Mouse (Mus musculus): ENCODE measurements at regions not wholly inside any gene's neighbourhood (a gene's known extent, or its start where the extent isn't known, plus 50 kb on each side); places are given as distances from the start of the nearest gene placed in this dataset.
A peak's percentile ranks its signal among the peaks of the same experiment; 100 is the strongest.

DNA sequence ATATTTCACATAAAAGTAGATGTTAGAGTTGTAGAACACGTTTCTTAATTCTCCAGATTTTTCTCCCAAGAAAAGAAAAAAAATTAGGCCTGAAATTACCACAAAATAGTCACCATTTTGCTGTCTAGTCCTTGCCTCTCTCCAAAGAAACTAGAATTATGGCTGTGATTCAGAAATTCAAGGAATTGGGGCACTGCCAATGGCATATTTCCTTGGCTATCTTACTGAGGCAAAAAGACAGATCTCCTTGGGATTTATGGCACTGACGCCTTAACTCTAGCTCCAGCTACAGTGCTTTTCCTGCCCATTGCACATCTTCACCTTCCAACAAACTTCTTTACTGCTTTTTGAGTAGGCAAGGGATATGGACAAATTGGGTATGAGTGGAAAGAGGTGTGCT is 336.3 kb upstream of the Slc24a2 start:
- Histone ChIP-seq H3K4me2 (no peak overlapping the region), H3K36me3 (ENCODE audit: insufficient read depth) (no peaks in the 10 kb centered on the region), H3K4me3 (ENCODE audit: low read depth, low read length) (no peak overlapping the region), H3K9me3 (ENCODE audit: low read depth, low read length) (no peaks in the 10 kb centered on the region), H3K9ac (no peak overlapping the region), H3K27me3 (ENCODE audit: insufficient read depth, low read length) (no peaks in the 10 kb centered on the region), H3K27ac (ENCODE audit: low read depth) (no peak overlapping the region), H3K4me1 (ENCODE audit: insufficient read depth) (no peaks in the 10 kb centered on the region)
- WGBS = 69% methylated on average over 2 of the region's 2 CpGs
- no peak for ATAC-seq (ENCODE audit: insufficient read depth)
- no peak for TF ChIP-seq CTCF (IDR thresholded peaks at IDR 0.05; ENCODE audit: low read depth)
- peak; percentile 35 for DNase-seq

DNA sequence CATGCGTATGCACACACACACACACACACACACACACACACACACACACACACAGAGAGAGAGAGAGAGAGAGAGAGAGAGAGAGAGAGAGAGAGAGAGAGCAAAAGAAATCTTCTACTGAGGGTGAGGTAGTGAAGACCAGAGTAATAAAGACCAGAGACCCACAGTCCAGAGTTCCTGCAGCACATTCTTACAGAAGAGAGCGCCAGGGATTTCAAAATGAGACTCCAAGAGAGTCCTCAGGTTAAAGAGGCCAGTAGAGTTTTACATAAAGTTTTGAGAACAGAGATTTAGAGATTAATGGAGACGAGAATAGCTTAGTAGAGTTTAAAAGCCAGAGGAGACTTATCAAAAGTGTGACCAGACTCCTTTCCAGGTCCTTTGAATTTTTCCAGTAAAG is 324.6 kb upstream of the Slc24a2 start:
- ATAC-seq (ENCODE audit: insufficient read depth) = no peak
- DNase-seq = peak; percentile 27
- Histone ChIP-seq H3K27me3 (ENCODE audit: insufficient read depth, low read length) (no peaks in the 10 kb centered on the region), H3K4me1 (ENCODE audit: insufficient read depth) (no peaks in the 10 kb centered on the region), H3K4me2 (no peak overlapping the region), H3K9me3 (ENCODE audit: low read depth, low read length) (no peaks in the 10 kb centered on the region), H3K27ac (ENCODE audit: low read depth) (no peak overlapping the region), H3K36me3 (ENCODE audit: insufficient read depth) (no peaks in the 10 kb centered on the region), H3K9ac (no peak overlapping the region), H3K4me3 (ENCODE audit: low read depth, low read length) (no peak overlapping the region)
- 48% methylated on average over 3 of the region's 3 CpGs for WGBS
- TF ChIP-seq CTCF (IDR thresholded peaks at IDR 0.05; ENCODE audit: low read depth) = no peak
